Mouse (Mus musculus): ENCODE measurements around the gene Ghsr.

Ghsr gene

GRCm38 (mm10) chr3:27371276-27371621 is at the start of gene Ghsr:
Ghsr (plus strand) TSS chr3:27371351.
- no peak for DNase-seq

DNA sequence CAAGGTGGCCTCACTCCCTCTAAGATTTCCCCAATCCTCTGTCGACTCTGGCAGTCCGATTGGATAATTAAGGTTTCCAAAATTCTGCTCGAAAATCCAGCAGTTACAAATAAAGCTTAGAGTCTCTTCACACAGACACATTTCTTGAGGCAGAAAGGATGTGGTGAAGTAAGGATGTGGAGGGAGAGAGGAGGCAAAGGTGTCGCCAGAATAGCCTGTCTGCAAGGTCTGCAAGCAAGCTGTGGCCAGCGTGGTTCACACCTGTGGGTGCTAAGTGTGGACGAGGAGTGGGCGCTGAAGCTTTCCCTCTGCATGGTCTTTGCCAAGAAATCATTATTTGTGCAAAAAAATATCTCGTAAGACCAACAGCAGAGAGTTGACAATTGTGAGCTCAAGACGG is 48.6 kb upstream of the Ghsr start:
- no peak for DNase-seq

DNA sequence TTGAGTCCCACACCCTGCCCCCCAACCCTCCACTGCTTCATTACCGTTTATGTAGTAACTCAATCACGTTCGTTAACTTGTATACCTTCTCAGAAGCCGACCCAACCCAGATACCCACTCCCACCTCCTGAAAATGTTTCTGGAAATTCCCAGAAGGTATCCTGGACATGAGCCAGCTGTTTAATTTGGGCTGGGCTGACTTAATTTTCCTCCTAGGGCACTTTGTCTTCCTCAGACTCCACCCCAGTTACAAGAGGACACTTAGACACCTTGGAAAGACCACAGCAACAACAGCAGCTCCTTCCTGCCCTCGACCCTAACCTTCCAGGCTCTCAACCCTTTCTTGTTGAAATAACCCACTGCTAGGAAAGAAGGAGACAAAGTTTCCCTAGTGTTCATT is 47.6 kb upstream of the Ghsr start:
- DNase-seq = peak; percentile 63

DNA sequence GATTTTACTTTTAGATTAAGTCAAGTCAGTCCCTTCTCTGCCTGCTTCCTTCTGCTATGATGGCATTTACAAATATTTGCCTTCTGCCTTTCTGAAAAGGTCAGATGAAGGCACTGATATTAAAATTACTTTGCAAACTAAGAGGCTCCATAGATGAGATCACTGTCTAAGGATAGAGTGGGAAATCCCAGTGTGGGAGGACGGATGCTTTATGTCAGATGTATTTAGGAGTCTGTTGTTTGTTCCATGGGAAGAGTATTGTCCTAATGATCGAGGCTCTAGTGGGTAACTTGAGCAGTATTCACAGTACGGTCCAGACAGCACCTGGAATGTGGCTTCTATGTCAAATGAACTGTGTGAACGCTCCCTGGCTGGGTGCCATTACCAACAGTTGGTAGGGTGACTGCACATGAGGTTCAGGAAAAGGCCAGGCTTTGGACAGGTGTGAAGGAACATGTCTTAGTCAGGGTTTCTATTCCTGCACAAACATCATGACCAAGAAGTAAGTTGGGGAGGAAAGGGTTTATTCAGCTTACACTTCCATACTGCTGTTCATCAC is 44.4 kb upstream of the Ghsr start:
- DNase-seq = peak; percentile 76

- DNase-seq = no peak
Observed at GRCm38 (mm10) chr3:27330706-27331105, 40.4 kb upstream of the Ghsr start.

DNA sequence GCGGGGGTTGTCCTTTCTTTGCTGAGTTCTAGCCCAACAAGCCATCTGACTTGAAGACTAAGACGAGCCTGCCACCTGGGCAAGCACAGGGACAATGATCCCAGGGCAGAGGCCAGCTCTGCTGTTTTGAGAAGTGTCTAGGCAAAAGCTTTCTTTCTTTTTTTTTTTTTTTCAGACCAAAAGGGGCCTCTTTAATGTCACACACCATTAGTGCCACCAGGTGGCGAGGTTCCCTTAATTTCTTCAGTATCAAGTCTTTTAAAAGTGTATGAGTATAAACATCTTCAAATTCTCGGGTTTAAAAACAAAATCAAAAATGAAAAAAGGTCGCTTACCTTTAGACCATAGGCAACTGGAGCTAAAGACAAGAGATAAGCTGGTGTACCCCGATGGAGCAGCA is 32.7 kb upstream of the Ghsr start:
- DNase-seq = peak; percentile 44

- no peak for DNase-seq
Observed at GRCm38 (mm10) chr3:27338887-27339286, 32.3 kb upstream of the Ghsr start.

DNA sequence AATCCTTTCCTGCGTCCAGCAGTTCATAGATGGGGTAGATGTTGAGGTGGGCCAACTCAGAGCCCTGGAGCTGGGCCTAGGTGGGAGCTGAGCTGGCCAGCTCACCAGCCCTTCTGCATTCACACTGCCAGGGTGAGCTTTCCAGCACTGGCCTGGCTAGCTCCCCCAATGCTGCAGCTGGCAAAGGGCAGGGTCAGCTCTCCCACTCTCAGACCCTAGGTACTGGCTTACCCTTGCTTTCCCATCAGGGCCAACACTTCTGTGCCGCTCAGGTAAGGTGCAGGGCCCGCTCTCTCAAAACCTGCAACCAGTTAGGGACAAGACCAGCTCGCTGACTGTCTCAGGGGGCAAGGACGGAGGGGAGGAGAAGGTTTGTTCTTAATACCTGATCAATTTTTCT is 30.4 kb upstream of the Ghsr start:
- DNase-seq = no peak

DNA sequence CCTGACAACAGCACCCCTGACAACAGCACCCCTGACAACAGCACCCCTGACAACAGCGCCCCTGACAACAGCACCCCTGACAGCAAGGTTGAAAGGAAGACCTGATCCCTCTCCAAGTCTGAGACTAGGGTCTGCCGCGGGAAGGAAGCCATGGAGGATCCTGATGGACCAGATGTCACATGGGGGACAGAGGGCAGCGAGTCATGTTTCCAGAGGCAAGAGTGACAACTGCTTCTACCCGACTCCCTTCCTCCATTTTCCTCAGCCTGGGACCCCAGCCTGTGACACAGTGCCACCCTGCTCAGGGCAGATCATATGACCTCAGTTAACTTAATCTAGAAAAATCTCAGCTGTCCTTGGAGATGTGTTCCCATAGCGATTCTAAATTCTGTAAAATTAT is 28.7 kb upstream of the Ghsr start:
- no peak for DNase-seq

GRCm38 (mm10) chr3:27345526-27345925 is 25.6 kb upstream of the Ghsr start:
- DNase-seq = peak; percentile 51

DNA sequence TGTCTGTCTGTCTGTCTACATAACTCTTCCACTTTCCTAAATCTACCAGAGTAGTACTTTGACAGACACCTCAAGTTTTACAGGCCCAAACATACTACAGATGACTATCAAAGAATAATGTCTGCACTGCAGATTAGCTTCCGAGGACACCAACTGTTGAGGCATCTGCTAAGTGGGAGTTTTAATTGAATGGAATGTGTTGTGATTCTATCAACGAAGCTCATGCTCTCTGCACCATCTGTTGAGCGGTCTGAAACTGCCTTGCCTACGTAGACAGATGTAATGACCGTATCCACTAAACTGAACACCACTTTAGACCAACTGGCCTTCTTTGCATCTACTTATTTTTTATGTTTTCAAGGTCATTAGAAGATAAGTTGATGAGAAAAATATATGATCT is 22.7 kb upstream of the Ghsr start:
- DNase-seq = no peak

- DNase-seq = peak; percentile 65
Observed at GRCm38 (mm10) chr3:27351105-27351504, 20.0 kb upstream of the Ghsr start.

DNA sequence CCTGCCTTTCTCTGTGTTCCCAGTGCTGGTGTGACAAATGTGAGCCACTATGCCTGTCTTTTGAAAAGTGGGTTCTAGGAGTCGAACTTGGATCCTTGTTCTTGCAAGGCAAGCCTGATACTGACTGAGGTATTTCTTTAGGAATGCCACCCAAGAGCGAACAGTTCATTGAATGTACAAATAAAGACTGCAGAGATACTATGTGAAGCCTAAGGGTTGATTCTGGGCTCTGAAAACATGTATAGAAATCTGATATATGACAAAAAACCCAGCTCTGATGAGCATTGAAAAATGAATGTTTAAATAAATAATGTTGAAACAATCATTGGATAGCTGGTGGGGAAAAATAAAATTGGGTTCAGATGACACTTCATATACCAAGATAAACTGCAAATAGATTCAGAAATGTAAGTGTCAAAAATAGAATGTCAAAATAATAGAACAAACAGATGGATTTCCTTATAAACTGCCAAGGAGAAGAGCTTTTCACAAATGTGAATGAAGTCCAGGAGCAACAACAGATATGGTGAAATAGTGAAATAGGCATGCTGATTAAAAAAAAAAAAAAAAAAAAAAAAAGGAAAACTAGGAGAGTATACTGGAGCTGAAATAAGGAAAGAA is 11.9 kb upstream of the Ghsr start:
- DNase-seq = no peak

- DNase-seq = no peak
Observed at GRCm38 (mm10) chr3:27370125-27370524, 1.0 kb upstream of the Ghsr start.

- no peak for DNase-seq
Observed at GRCm38 (mm10) chr3:27370582-27371275, 422 bp upstream of the Ghsr start.

DNA sequence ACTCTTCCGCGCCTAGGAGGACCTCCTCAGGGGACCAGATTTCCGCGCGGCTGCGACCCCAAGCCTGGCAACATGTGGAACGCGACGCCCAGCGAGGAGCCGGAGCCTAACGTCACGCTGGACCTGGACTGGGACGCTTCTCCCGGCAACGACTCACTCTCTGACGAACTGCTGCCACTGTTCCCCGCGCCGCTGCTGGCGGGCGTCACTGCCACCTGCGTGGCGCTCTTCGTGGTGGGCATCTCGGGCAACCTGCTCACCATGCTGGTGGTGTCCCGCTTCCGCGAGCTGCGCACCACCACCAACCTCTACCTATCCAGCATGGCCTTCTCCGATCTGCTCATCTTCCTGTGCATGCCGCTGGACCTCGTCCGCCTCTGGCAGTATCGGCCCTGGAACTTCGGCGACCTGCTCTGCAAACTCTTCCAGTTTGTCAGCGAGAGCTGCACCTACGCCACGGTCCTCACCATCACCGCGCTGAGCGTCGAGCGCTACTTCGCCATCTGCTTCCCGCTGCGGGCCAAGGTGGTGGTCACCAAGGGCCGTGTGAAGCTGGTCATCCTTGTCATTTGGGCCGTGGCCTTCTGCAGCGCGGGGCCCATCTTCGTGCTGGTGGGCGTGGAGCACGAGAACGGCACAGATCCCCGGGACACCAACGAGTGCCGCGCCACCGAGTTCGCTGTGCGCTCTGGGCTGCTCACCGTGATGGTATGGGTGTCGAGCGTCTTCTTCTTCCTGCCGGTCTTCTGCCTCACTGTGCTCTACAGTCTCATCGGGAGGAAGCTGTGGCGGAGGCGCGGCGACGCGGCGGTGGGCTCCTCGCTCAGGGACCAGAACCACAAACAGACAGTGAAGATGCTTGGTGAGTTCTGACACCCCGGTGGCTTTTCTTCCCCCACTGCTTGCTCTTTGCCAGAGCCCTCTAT is 837 bp downstream of the Ghsr start:
- DNase-seq = no peak

- no peak for DNase-seq
Observed at GRCm38 (mm10) chr3:27374396-27374795, 3.2 kb downstream of the Ghsr start.

- no peak for DNase-seq
Observed at GRCm38 (mm10) chr3:27377935-27378334, 6.8 kb downstream of the Ghsr start.

- DNase-seq = no peak
Observed at GRCm38 (mm10) chr3:27384836-27385235, 13.7 kb downstream of the Ghsr start.

DNA sequence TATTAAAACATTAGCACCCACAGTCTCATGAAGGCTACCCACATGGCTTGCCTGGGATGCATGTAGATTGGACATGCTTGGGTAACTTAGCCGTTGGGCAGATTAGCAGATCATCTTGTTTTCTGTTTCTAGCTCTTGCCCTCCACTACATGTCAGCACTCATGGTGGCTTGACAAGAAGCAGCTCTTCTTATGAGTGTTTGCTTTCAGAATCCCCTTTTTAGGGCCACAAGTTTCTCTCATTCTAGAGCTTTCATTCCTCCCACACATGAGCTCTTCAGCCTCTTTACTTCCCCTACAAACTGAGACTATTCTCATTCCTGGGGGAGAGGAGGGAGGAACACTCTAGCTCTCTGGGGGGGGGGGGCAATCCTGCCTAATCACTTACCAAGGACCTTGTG is 18.8 kb downstream of the Ghsr start:
- DNase-seq = no peak

GRCm38 (mm10) chr3:27400996-27401395 is 29.8 kb downstream of the Ghsr start:
- DNase-seq = peak; percentile 30

GRCm38 (mm10) chr3:27406440-27406839 is 35.3 kb downstream of the Ghsr start:
- no peak for DNase-seq

DNA sequence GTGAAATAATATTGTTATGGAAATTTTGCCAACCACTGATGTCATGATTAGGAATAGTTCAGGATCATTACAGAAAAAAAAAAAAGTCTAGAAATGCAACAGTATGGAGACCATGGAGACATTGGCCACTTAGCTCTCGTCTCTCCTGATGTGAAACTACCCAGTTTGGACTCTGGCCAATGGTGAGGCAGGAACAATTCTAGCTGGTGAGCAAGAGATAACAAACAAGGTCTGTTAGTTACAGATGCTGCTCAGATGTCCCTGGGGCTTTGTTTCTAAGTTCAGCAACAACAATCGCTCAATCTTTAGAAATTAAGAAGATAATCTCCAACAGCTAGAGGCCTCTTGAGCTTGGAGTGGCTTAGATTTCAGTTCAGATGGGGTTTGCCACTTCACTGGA is 37.4 kb downstream of the Ghsr start:
- no peak for DNase-seq

DNA sequence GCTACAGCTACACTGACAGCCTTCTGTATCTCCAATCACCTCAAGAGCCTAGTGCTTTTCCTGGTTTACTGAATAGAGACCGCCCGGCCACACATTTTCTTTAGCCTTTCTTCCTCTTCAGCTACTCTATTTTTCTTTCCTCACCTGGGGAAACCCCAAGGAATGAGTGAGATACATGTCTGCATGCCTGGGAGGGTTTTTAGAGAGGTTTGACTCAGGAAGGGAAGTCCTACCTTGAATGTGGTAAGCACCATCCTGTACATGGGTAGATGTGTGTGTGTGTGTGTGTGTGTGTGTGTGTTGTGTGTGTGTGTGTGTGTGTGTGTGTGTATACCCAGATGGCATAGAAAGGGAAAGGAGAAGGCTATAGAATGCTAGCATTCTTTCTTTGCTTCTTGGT is 40.1 kb downstream of the Ghsr start:
- DNase-seq = no peak

All from kidney, adult 11 months (tissue).